Mouse (Mus musculus): Measurements from ENCODE around the gene Snrpa. TPM values are rescaled to one million over a fixed set of nuclear protein-coding genes. Genes with fewer than 3 reads are reported as not detected.
A peak's percentile ranks its signal among the peaks of the same experiment; 100 is the strongest.
"Not testable (repeated sequence)": the region's sequence is repeated elsewhere in the genome, so short reads cannot be mapped to it uniquely, and the experiment has no call there.

Gene Snrpa
- total RNA-seq (2021), result 108 and 114 TPM in 2 replicates
- long read RNA-seq, transcript Snrpa-206 (6 exons, 1,288 nt), result minor isoform, 7 of 124 reads
- long read RNA-seq, transcript Snrpa-201 (7 exons, 1,365 nt), result major isoform, 74 of 124 reads
- long read RNA-seq, transcript Snrpa-202 (7 exons, 1,336 nt), result minor isoform, 33 of 124 reads
- long read RNA-seq, partial matches to known transcripts, result 4 of 124 reads
- long read RNA-seq, other reads (novel, unspliced or antisense), result 4 of 124 reads

GRCm38 (mm10) chr7:27195681-27196611, at the start of gene Snrpa, which contains the start of gene BC024978:
Gene Snrpa (minus strand): TSS chr7:27196271.
Gene BC024978 (plus strand): TSS chr7:27195781.
- DNase-seq, result peak; percentile 92

- not testable (repeated sequence) for DNase-seq
Measured at GRCm38 (mm10) chr7:27244088-27244487, 48.0 kb upstream of the Snrpa start.

DNA sequence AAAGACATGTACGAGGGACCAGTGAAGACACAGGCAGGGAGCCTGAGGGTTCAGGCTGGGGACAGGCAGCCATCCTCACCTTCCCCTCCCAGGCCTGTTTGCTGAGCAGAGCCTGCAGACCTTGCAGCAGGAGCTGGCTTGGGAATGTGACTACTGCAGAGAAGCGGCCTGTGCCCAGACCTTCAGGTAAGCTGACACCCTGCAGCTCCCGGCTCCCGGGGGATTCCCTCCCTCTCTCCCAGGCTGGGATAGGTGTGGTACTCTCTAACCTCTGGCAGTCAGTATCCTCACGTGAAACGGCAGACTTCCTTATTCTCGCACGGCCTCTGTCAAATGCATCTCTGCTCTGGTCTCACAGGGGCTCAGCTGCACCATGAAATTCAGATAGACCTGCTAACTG, 47.1 kb upstream of the Snrpa start:
- no peak for DNase-seq

- no peak for DNase-seq
Measured at GRCm38 (mm10) chr7:27238568-27238967, 42.5 kb upstream of the Snrpa start.

DNA sequence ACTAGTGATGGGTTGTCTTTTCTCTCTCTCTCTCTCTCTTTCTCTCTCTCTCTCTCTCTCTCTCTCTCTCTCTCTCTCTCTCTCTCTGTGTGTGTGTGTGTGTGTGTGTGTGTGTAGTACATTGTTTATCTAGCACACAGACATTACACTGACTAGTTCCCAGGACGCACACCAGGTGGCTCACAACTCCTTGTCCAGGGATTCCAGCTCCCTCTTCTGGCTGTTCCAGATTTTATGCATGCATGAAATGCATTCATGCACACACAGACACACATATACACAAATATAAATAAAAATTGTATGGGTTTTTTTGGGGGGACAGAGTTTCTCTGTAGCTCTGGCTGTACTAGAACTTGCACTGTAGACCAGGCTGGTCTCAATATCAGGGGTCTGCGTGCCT, 41.5 kb upstream of the Snrpa start:
- DNase-seq, result no peak

DNA sequence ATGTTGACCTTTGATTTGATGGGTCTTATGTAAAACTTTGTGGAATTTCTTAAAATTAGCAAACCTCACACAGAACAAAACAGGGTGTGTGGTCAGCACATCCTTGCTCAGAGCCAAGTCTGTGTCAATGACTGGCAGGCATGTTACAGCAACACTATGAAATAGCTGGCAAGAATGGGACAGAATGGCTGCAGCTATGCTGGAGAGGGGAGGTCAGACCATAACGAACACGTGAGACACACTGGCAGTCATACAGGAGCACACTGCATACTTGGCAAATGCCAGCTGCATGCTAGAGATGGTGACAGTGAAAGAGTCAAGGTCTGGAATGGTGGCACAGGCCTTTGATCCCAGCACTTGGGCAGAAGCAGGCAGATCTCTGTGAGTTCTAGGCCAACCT, 39.7 kb upstream of the Snrpa start:
- DNase-seq, result no peak

DNA sequence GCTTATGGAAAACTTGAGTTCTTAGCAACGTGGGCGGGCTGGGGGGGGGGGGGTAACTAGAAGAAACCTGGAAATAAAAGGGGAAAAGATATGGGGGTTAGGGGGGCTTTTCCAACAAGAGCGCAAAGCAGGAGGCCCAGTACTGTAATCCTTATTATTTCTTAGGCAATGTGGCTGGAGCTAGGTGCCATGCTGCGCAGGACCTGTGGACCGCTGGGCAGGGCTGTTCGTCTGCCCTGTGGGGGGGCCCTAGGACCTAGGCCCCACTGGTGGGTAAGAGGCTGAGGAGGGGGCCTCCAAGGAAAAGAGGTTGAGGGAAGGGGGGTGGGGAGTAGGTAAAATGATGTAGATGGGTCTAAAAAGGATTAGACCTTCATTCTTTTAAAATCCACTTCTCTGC, 37.2 kb upstream of the Snrpa start:
- DNase-seq, result no peak

- peak; percentile 93 for DNase-seq
Measured at GRCm38 (mm10) chr7:27232781-27233281, 36.8 kb upstream of the Snrpa start, which contains the start of gene Coq8b. Gene Coq8b (plus strand): TSS chr7:27233023.

- peak; percentile 85 for DNase-seq
Measured at GRCm38 (mm10) chr7:27231693-27232331, 35.7 kb upstream of the Snrpa start.

GRCm38 (mm10) chr7:27230781-27231180, 34.7 kb upstream of the Snrpa start:
- DNase-seq, result no peak

DNA sequence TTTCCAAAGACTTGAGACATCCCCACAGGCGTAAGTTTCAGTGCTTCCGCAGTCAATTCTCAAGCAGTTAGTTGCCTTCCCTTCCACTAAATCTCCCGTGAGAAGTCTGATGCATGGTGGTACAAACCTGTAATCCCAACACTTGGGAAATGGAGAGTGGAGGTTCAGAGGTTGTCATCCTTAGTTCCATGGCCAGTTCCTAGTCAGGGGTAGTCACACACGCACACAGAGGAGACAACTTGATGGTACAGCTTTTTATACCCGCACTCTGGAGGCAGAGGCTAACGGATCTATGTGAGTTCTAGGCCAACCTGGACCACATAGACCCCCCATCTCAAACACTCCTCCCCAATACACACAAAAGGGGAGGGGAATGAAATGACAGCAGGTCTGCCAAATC, 32.8 kb upstream of the Snrpa start:
- no peak for DNase-seq

- DNase-seq, result peak; percentile 90
Measured at GRCm38 (mm10) chr7:27228281-27228821, 32.3 kb upstream of the Snrpa start, which contains the start of gene Itpkc. Gene Itpkc (minus strand): TSS chr7:27228661.

DNA sequence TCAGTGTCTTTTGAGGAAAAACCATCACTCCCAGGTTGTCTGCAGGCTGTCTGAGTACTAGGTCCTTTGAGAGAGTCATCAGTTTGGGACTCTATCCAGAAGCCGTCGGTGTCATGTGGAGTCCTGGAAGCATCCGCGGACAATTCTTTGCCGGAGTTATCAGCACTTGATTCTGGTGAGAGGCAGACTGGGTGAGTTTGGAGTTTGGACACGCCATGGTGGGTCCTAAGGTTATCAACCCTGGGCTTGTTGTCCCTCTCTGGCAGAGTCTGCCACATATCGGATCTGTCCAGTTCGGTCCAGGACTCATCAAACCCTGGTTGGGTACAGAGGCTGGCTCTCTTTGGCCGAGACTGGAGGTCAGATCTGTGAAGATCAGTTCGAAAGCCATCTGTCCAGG, 31.6 kb upstream of the Snrpa start:
- no peak for DNase-seq

- no peak for DNase-seq
Measured at GRCm38 (mm10) chr7:27227276-27227675, 31.2 kb upstream of the Snrpa start.

- peak; percentile 57 for DNase-seq
Measured at GRCm38 (mm10) chr7:27224877-27225575, 29.0 kb upstream of the Snrpa start.

DNA sequence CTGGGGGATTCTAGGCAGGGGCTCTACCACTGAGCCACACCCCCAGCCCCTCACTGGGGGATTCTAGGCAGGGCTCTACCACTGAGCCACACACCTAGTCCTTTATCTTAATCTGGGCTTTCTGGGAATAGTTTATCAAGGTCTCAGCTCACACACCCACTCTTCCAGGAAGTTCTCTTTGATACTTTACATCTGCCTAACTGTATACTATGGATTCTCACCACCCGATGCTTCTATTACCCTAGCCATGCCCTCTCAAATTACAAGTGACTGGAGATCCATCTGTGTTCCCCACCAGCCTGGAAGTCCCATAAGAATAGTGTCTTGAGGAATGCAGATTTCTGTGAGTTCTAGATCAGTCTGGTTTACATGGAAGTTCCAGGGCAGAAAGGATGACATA, 26.5 kb upstream of the Snrpa start:
- DNase-seq, result no peak

DNA sequence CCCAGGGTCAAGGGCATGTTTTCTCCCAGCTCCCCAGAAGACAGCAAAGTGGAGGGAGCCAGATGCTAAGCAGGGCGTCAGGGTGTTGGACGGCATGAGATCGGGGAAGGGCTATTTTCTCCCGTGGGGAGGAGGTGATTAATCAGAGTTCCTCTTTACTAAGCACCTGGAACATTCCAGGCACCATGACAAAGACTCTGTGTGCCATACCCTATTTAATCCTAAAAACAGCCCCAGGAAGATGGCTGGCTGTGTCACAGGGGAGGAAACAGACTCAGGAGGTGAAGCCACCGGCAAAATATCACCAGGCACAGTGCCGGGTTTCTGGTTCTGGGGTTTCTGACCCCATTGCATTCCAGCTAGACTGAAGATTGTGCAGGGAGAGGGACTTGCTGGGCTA, 25.9 kb upstream of the Snrpa start:
- DNase-seq, result no peak

DNA sequence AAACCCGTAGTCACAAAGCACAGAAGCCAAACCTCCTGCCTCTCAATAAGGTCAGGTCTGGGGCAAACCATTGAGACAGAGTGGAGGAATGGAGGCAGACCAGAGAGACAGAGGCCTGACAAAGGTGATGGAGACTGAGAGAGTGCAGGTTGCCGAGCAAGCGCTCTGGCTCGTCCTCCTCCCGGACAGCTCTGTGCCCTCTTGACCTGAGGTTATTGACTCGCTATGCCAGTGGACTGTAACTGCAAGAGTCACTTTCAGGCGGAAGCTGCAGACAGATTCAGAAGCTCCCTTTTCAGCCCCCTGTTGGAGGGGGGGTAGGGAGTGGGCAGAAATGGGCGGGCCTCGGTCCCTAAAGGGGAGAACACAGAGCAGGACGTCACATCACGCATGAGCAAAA, 23.9 kb upstream of the Snrpa start:
- no peak for DNase-seq

- no peak for DNase-seq
Measured at GRCm38 (mm10) chr7:27218586-27218985, 22.5 kb upstream of the Snrpa start.

- no peak for DNase-seq
Measured at GRCm38 (mm10) chr7:27212626-27213025, 16.6 kb upstream of the Snrpa start.

- DNase-seq, result no peak
Measured at GRCm38 (mm10) chr7:27203730-27204449, 7.8 kb upstream of the Snrpa start.

Measured in adrenal gland, postnatal 25 days (tissue).